Mouse (Mus musculus): Measurements from ENCODE around the gene Zfp367. TPM values are rescaled to one million over a fixed set of nuclear protein-coding genes. Genes with fewer than 3 reads are reported as not detected.

Zfp367 gene
- total and polyA plus RNA-seq, 3 experiments, result 12.6 to 33.7 (median 23.8) TPM

DNA sequence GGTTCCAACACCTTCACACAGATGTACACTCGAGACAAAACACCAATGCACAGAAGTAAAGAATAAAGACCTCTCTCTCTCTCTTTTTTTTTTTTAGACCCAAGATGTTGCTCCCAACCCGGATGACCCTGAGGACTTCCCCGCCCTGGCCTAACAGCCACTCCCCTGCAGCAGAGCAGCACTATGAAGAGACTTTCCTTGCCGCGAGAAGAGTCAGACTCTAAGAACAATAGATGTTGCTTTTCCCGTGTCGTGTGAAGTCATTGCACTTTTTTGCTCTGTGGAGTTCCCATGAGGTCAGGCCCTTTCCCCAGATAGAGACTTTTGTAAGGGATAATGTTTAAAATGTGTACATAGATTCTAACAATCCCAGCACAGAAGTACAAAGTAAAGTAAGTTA lies 32.2 kb upstream of the Zfp367 start:
- Histone ChIP-seq H3K79me2 (replicated peaks; ENCODE audit: control insufficient read depth, extremely low read depth, insufficient read depth, poor library complexity, severe bottlenecking) (no peaks in the 10 kb centered on the region), H3K9me3 (replicated peaks; ENCODE audit: low read length) (no peaks in the 10 kb centered on the region), H3K9ac (ENCODE audit: insufficient read depth, low read depth) (no peak overlapping the region), H3K4me2 (ENCODE audit: insufficient read depth, low read depth, poor library complexity, severe bottlenecking) (no peak overlapping the region), H3K4me3 (replicated peaks in 1 of 3; ENCODE audit: low read depth in 2 of 3, low read length in 2 of 3, poor library complexity in 1 of 3) (no peak overlapping the region), H3K27me3 (replicated peaks) (peaks cover 1% of the 10 kb centered on the region), H3K4me1 (ENCODE audit: control insufficient read depth in 1 of 2, insufficient read depth in 2 of 2) (peaks cover 7 to 29% of the 10 kb centered on the region in 2 experiments; a peak in 2 of 4 replicates), H3K36me3 (replicated peaks in 1 of 2; ENCODE audit: control insufficient read depth in 1 of 2, insufficient read depth in 1 of 2, low read length in 1 of 2) (no peaks in the 10 kb centered on the region), H3K27ac (ENCODE audit: insufficient read depth, low read depth) (no peak overlapping the region)
- no peak for DNase-seq (ENCODE audit: extremely low read depth)
- TF ChIP-seq RAD21 (IDR thresholded peaks at IDR 0.05; ENCODE audit: low read depth, low read length) (no peak), ZNF384 (IDR thresholded peaks at IDR 0.05; ENCODE audit: low read depth, low read length) (no peak), JUN (IDR thresholded peaks at IDR 0.05; ENCODE audit: insufficient read depth, low read depth, low read length) (no peak), ZKSCAN1 (IDR thresholded peaks at IDR 0.05; ENCODE audit: borderline replicate concordance, low read depth, low read length) (no peak)
- in situ Hi-C loops (cut with MboI; ENCODE audit: low pct_ligation_motif_present, low pct_unique_long_range_greater_than_20kb, low sequenced_read_pairs) (loop anchor here (10.0 kb wide), 1 partner anchor 130 kb away; the partner anchor contains the start of gene Aaed1), dilution Hi-C loops (cut with MboI; ENCODE audit: extremely low pct_ligation_motif_present, extremely low pct_unique_long_range_greater_than_20kb, low sequenced_read_pairs) (no loop called here)

DNA sequence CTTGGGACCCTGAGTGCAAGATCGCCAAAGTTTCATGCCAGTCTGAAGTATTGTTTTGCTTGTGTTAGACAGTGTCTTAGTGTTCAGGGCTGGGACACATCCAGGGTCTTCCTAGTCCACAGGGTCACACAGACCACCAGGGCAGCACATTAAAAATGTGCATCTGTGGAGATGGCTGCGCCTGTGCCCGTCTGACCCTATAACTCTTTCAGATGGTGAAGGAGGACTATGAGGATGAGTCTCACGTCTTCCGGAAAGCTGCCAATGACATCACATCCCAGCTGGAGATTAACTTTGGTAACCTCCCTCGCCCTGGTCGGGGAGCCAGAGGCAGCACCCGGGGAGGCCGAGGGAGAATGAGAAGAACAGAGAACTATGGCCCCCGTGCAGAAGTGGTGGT lies 31.4 kb upstream of the Zfp367 start:
- Histone ChIP-seq H3K27me3 (replicated peaks) (peaks cover 1% of the 10 kb centered on the region), H3K79me2 (replicated peaks; ENCODE audit: control insufficient read depth, extremely low read depth, insufficient read depth, poor library complexity, severe bottlenecking) (no peaks in the 10 kb centered on the region), H3K36me3 (replicated peaks in 1 of 2; ENCODE audit: control insufficient read depth in 1 of 2, insufficient read depth in 1 of 2, low read length in 1 of 2) (no peaks in the 10 kb centered on the region), H3K4me2 (ENCODE audit: insufficient read depth, low read depth, poor library complexity, severe bottlenecking) (no peak overlapping the region), H3K4me1 (ENCODE audit: control insufficient read depth in 1 of 2, insufficient read depth in 2 of 2) (peaks cover 7 to 29% of the 10 kb centered on the region in 2 experiments; a peak in 2 of 4 replicates), H3K27ac (ENCODE audit: insufficient read depth, low read depth) (no peak overlapping the region), H3K9me3 (replicated peaks; ENCODE audit: low read length) (no peaks in the 10 kb centered on the region), H3K4me3 (replicated peaks in 1 of 3; ENCODE audit: low read depth in 2 of 3, low read length in 2 of 3, poor library complexity in 1 of 3) (no peak overlapping the region), H3K9ac (ENCODE audit: insufficient read depth, low read depth) (no peak overlapping the region)
- no peak for TF ChIP-seq ZC3H11A (IDR thresholded peaks at IDR 0.05; ENCODE audit: low read depth, low read length)
- in situ Hi-C loops (cut with MboI; ENCODE audit: low pct_ligation_motif_present, low pct_unique_long_range_greater_than_20kb, low sequenced_read_pairs) (loop anchor here (10.0 kb wide), 1 partner anchor 130 kb away; the partner anchor contains the start of gene Aaed1), dilution Hi-C loops (cut with MboI; ENCODE audit: extremely low pct_ligation_motif_present, extremely low pct_unique_long_range_greater_than_20kb, low sequenced_read_pairs) (no loop called here)
- DNase-seq (ENCODE audit: extremely low read depth), result no peak

DNA sequence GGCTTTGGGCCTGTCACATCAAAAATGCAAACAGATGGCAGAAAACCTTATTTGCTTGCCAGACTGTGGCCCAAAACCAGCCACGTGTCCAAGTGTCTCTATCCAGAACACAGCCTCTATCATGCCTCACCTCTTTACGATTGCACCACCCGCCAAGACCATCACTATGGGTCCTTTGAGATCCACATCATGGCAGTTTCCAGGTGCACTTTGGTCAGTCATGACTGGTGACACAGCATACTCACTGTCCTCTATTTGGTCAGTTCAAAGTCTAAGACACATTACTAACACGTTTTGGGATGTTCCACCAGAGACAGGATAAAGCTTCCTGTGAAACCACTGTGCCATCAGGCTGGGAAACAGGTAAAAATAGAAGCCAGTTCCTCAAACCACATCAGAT lies 30.6 kb upstream of the Zfp367 start:
- Histone ChIP-seq H3K79me2 (replicated peaks; ENCODE audit: control insufficient read depth, extremely low read depth, insufficient read depth, poor library complexity, severe bottlenecking) (no peaks in the 10 kb centered on the region), H3K9ac (ENCODE audit: insufficient read depth, low read depth) (no peak overlapping the region), H3K27ac (ENCODE audit: insufficient read depth, low read depth) (no peak overlapping the region), H3K36me3 (replicated peaks in 1 of 2; ENCODE audit: control insufficient read depth in 1 of 2, insufficient read depth in 1 of 2, low read length in 1 of 2) (no peaks in the 10 kb centered on the region), H3K4me3 (replicated peaks in 1 of 3; ENCODE audit: low read depth in 2 of 3, low read length in 2 of 3, poor library complexity in 1 of 3) (no peak overlapping the region), H3K9me3 (replicated peaks; ENCODE audit: low read length) (no peaks in the 10 kb centered on the region), H3K4me2 (ENCODE audit: insufficient read depth, low read depth, poor library complexity, severe bottlenecking) (no peak overlapping the region), H3K4me1 (ENCODE audit: control insufficient read depth in 1 of 2, insufficient read depth in 2 of 2) (peaks cover 7 to 29% of the 10 kb centered on the region in 2 experiments; a peak in 2 of 4 replicates), H3K27me3 (replicated peaks) (peaks cover 1% of the 10 kb centered on the region)
- dilution Hi-C loops (cut with MboI; ENCODE audit: extremely low pct_ligation_motif_present, extremely low pct_unique_long_range_greater_than_20kb, low sequenced_read_pairs), result no loop called here
- in situ Hi-C loops (cut with MboI; ENCODE audit: low pct_ligation_motif_present, low pct_unique_long_range_greater_than_20kb, low sequenced_read_pairs), result loop anchor here (10.0 kb wide), 1 partner anchor 131 kb away; the partner anchor contains the start of gene Aaed1
- TF ChIP-seq SIN3A (IDR thresholded peaks at IDR 0.05; ENCODE audit: low read length) (no peak), IRF4 (IDR thresholded peaks at IDR 0.05; ENCODE audit: low read depth, low read length) (no peak), POLR2AphosphoS2 (IDR thresholded peaks at IDR 0.05; ENCODE audit: low read depth, low read length) (no peak), GABPA (IDR thresholded peaks at IDR 0.05; ENCODE audit: insufficient replicate concordance, low read depth, low read length) (no peak), MYC (IDR thresholded peaks at IDR 0.05; ENCODE audit: low read depth, low read length) (no peak), TCF12 (IDR thresholded peaks at IDR 0.05; ENCODE audit: low read depth, low read length) (no peak), CHD1 (IDR thresholded peaks at IDR 0.05; ENCODE audit: low read depth, low read length) (no peak), E2F4 (IDR thresholded peaks at IDR 0.05; ENCODE audit: insufficient replicate concordance, low read depth, low read length) (no peak), NELFE (IDR thresholded peaks at IDR 0.05; ENCODE audit: low read depth, low read length) (no peak), ZC3H11A (IDR thresholded peaks at IDR 0.05; ENCODE audit: low read depth, low read length) (no peak)
- DNase-seq (ENCODE audit: extremely low read depth), result no peak
